Mouse (Mus musculus) lung, adult 2 months (tissue): ENCODE data around the gene Yif1a.

Source experiments
- CTCF ChIP-seq: fragments of 200-500 bp; IDR thresholded peaks from 2 replicates; pipeline ENCODE4 v1.5.1; 2011; ENCODE audit warnings: mild to moderate bottlenecking, low read length, control low read depth; ENCODE audit not compliant: insufficient read depth
- POLR2A ChIP-seq: fragments of 200-500 bp; IDR thresholded peaks from 2 replicates; pipeline ENCODE4 v1.6.1; 2011; ENCODE audit warnings: low read depth, mild to moderate bottlenecking, control low read depth, low read length, borderline replicate concordance; ENCODE audit errors: extremely low read depth

- no peak for TF ChIP-seq CTCF
- TF ChIP-seq POLR2A: no peak
Measured at GRCm38 (mm10) chr19:5079279-5079678, 9.1 kb upstream of the Yif1a start.
